20 mouse cellular contexts compared by ENCODE assay signal in the genomic region with DNA sequence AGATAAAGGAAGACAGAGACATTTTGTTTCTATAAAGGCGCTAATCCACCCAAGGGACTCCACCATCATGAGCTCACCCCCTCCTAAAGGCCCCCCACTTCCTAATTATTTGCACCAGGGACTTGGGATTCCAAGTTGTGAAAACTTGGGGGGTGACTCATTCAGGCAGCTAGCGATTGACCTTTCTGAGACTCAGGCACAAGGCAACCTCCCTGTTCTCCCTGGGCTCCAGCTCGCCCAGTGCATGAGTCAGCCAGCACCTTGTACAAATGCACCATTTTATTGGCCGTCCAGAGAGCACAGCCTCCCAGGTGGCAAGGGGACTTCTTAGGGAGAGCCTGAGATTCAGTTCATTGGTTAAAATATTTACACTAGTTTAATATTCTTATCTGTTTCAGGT.
A peak's percentile ranks its signal among the peaks of the same experiment; 100 is the strongest.
DNase-seq lines count a peak whose midpoint lies in the region; ATAC-seq and TF ChIP-seq lines count a peak whose summit lies in the region.
"Had no signal": no experiment of that assay in that cellular context is flagged by ENCODE, and none has a peak within 500 bp of the region (broad histone marks: within the 10 kb centered on the region; RNA-seq: fewer than 3 reads in every experiment).

No protein-coding gene starts in this region.

- ATAC-seq in Patski, result no peak
- ATAC-seq in stomach, postnatal 0 days (ENCODE audit: low FRiP score, low TSS enrichment), result peak; percentile 60; the same call in 1 of the 2 replicates
- no peak for ATAC-seq in liver, embryonic 11.5 days (replicated peaks; ENCODE audit: low FRiP score)
- no peak for ATAC-seq in neural tube, embryonic 15.5 days (ENCODE audit: low FRiP score)
- ATAC-seq: forebrain, embryonic 13.5 days; forebrain, postnatal 0 days; hindbrain, embryonic 16.5 days; inflammation-experienced regulatory T-cells, adult 6 months; intestine, postnatal 0 days had no signal

- no peak overlapping the region for H3K4me2 ChIP-seq in stomach, postnatal 0 days (replicated peaks; ENCODE audit: low read depth)
- no peak overlapping the region for H3K4me2 ChIP-seq in liver, embryonic 11.5 days
- no peak overlapping the region for H3K4me2 ChIP-seq in neural tube, embryonic 15.5 days
- H3K4me2 ChIP-seq: embryonic facial prominence, embryonic 12.5 days; forebrain, embryonic 13.5 days; heart, embryonic 12.5 days had no signal

- CTCF ChIA-PET in Patski (lab: Charles Lee), result interaction anchor here (1.0 kb wide), 1 partner anchor 28 kb away, joined by 3 read pairs; no protein-coding TSS in a partner anchor

- POLR2A ChIA-PET in Patski (lab: Charles Lee), result interaction anchor here (0.6 kb wide), 1 partner anchor 16 kb away, joined by 3 read pairs; no protein-coding TSS in a partner anchor

- in situ Hi-C loops in Patski (cut with MboI; ENCODE audit: low pct_unique_long_range_greater_than_20kb), result loop anchor here (5.0 to 10.0 kb wide), 2 partner anchors 136 to 171 kb away; no protein-coding TSS in a partner anchor

- 83% methylated on average over 4 of the region's 4 CpGs for WGBS in stomach, postnatal 0 days
- WGBS in liver, embryonic 11.5 days, result 84% methylated on average over 4 of the region's 4 CpGs
- WGBS in neural tube, embryonic 15.5 days, result 91% methylated on average over 4 of the region's 4 CpGs

- H3K9ac ChIP-seq in stomach, postnatal 0 days (ENCODE audit: low read length), result no peak overlapping the region
- no peak overlapping the region for H3K9ac ChIP-seq in liver, embryonic 11.5 days (ENCODE audit: low read depth, low read length)
- H3K9ac ChIP-seq in neural tube, embryonic 15.5 days (replicated peaks), result no peak overlapping the region
- H3K9ac ChIP-seq: embryonic facial prominence, embryonic 12.5 days; forebrain, embryonic 13.5 days; forebrain, postnatal 0 days; heart, embryonic 12.5 days had no signal

- H3K27ac ChIP-seq in stomach, postnatal 0 days (replicated peaks), result no peak overlapping the region
- no peak overlapping the region for H3K27ac ChIP-seq in liver, embryonic 11.5 days (ENCODE audit: low read depth, low read length)
- no peak overlapping the region for H3K27ac ChIP-seq in neural tube, embryonic 15.5 days (replicated peaks)
- H3K27ac ChIP-seq: embryonic facial prominence, embryonic 12.5 days; forebrain, embryonic 13.5 days had no signal

- no peaks in the 10 kb centered on the region for H3K36me3 ChIP-seq in stomach, postnatal 0 days (ENCODE audit: control insufficient read depth, insufficient read depth, low read length)
- no peaks in the 10 kb centered on the region for H3K36me3 ChIP-seq in liver, embryonic 11.5 days (ENCODE audit: control insufficient read depth, insufficient read depth, low read length)
- no peaks in the 10 kb centered on the region for H3K36me3 ChIP-seq in neural tube, embryonic 15.5 days
- H3K36me3 ChIP-seq: embryonic facial prominence, embryonic 12.5 days; heart, embryonic 12.5 days had no signal

- no peak for TF ChIP-seq CTCF in Patski (IDR thresholded peaks at IDR 0.05)
- TF ChIP-seq CTCF in stomach, postnatal 0 days (IDR thresholded peaks at IDR 0.05; ENCODE audit: low read depth), result no peak

- H3K4me3 ChIP-seq in stomach, postnatal 0 days (ENCODE audit: low read depth, low read length), result no peak overlapping the region
- H3K4me3 ChIP-seq in liver, embryonic 11.5 days (ENCODE audit: low read depth, low read length), result no peak overlapping the region
- no peak overlapping the region for H3K4me3 ChIP-seq in neural tube, embryonic 15.5 days (replicated peaks)
- H3K4me3 ChIP-seq: embryonic facial prominence, embryonic 12.5 days; forebrain, embryonic 13.5 days; heart, embryonic 12.5 days had no signal

- no peaks in the 10 kb centered on the region for H3K9me3 ChIP-seq in stomach, postnatal 0 days (ENCODE audit: control insufficient read depth, low read length)
- H3K9me3 ChIP-seq in liver, embryonic 11.5 days (ENCODE audit: control insufficient read depth, low read length), result no peaks in the 10 kb centered on the region
- H3K9me3 ChIP-seq in neural tube, embryonic 15.5 days (replicated peaks), result no peaks in the 10 kb centered on the region
- H3K9me3 ChIP-seq: embryonic facial prominence, embryonic 12.5 days; forebrain, embryonic 13.5 days; heart, embryonic 12.5 days had no signal

- DNase-seq in urinary bladder, postnatal 14 days (ENCODE audit: low spot score), result peak; percentile 15
- DNase-seq in urinary bladder, postnatal 36 days (ENCODE audit: low spot score in 2 of 2), result no peak
- peak; percentile 60 for DNase-seq in Patski (ENCODE audit: low read depth, low spot score)
- DNase-seq in adrenal gland, postnatal 14 days, result peak; percentile 62
- DNase-seq in stomach, postnatal 0 days (ENCODE audit: low spot score), result peak; percentile 30
- no peak for DNase-seq in liver, embryonic 11.5 days (ENCODE audit: low spot score)
- DNase-seq in right cerebral cortex, postnatal 14 days, result no peak
- DNase-seq: cerebellum, adult 2 months; cerebellum, postnatal 10 days; embryo, embryonic 11 days; forebrain, postnatal 0 days; gastrocnemius, postnatal 14 days; heart, postnatal 36 days had no signal

- H3K4me1 ChIP-seq in stomach, postnatal 0 days (replicated peaks; ENCODE audit: control insufficient read depth, insufficient read depth), result no peaks in the 10 kb centered on the region
- H3K4me1 ChIP-seq in liver, embryonic 11.5 days (replicated peaks; ENCODE audit: control insufficient read depth, insufficient read depth, low read length), result no peaks in the 10 kb centered on the region
- H3K4me1 ChIP-seq in neural tube, embryonic 15.5 days, result no peaks in the 10 kb centered on the region
- H3K4me1 ChIP-seq: forebrain, embryonic 13.5 days; heart, embryonic 12.5 days had no signal

- TF ChIP-seq EP300 in stomach, postnatal 0 days (optimal IDR thresholded peaks at IDR 0.05), result no peak

- no peaks in the 10 kb centered on the region for H3K27me3 ChIP-seq in Patski
- H3K27me3 ChIP-seq in stomach, postnatal 0 days (ENCODE audit: control insufficient read depth, insufficient read depth, low read length), result no peaks in the 10 kb centered on the region
- no peaks in the 10 kb centered on the region for H3K27me3 ChIP-seq in liver, embryonic 11.5 days (replicated peaks; ENCODE audit: control insufficient read depth, insufficient read depth, low read length)
- H3K27me3 ChIP-seq in neural tube, embryonic 15.5 days (replicated peaks), result no peaks in the 10 kb centered on the region
- H3K27me3 ChIP-seq: forebrain, embryonic 13.5 days had no signal

Comparison
In these comparisons a context has a peak if more than half of its experiments do, and no peak if none do; other contexts are left out.
1. DNase-seq: peak in urinary bladder, postnatal 14 days (single experiment), Patski (single experiment), adrenal gland, postnatal 14 days (single experiment) and stomach, postnatal 0 days (single experiment); none in urinary bladder, postnatal 36 days (0 of 2), liver, embryonic 11.5 days (single experiment) and right cerebral cortex, postnatal 14 days (single experiment).